Mouse (Mus musculus): ENCODE data around the gene Mov10. TPM values are rescaled to one million over a fixed set of nuclear protein-coding genes. Genes with fewer than 3 reads are reported as not detected.
A peak's percentile ranks its signal among the peaks of the same experiment; 100 is the strongest.
"Not testable (repeated sequence)": the region's sequence is repeated elsewhere in the genome, so short reads cannot be mapped to it uniquely, and the experiment has no call there.

Mov10 gene
- polyA plus RNA-seq (2015; fragmentation: Nextera tagmentation; extraction: Ambion mirVana): 9.1 and 12.4 TPM in 2 replicates

- peak within 1 kb of the TSS; percentile 98 for H3K4me2 ChIP-seq (ENCODE audit: low read length)
- ATAC-seq: peak; percentile 79
- WGBS: under 1% methylated on average over 40 of the region's 40 CpGs
Measured at GRCm38 (mm10) chr3:104817991-104818748, at the start of gene Mov10. TSS of gene Mov10 (minus strand) at chr3:104818563.

DNA sequence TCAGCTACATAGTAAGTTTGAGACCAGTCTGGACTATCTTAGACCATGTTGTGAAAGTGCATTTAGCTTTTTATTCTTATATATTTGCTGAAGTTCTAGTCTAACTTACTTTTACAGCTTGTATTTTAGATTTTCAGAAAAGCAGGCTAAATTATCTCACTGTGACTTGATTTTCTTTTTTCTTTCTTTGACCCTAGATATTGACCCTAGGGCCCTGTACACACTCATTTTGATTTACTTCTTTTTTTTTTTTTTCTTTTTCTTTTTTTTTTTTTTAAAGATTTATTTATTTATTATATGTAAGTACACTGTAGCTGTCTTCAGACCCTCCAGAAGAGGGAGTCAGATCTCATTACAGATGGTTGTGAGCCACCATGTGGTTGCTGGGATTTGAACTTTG, 48.3 kb upstream of the Mov10 start:
- not testable (repeated sequence) for H3K4me3 ChIP-seq (ENCODE audit: low read length); ATAC-seq; H3K9me3 ChIP-seq (ENCODE audit: control insufficient read depth, low read length)

More at GRCm38 (mm10) chr3:104817991-104818748, at the start of gene Mov10:
- Histone ChIP-seq H3K9me3 (ENCODE audit: control insufficient read depth, low read length) (no peaks in the 10 kb centered on the region), H3K36me3 (ENCODE audit: control insufficient read depth, insufficient read depth, low read length) (no peaks in the 10 kb centered on the region), H3K4me3 (ENCODE audit: low read length) (peak within 1 kb of the TSS; percentile 89), H3K4me1 (ENCODE audit: control insufficient read depth, insufficient read depth, low read depth, low read length) (peaks cover 10% of the 10 kb centered on the region), H3K27me3 (replicated peaks; ENCODE audit: control insufficient read depth, insufficient read depth, low read length) (no peaks in the 10 kb centered on the region), H3K27ac (ENCODE audit: low read depth, low read length) (peak within 1 kb of the TSS; percentile 74), H3K9ac (ENCODE audit: low read depth, low read length) (peak within 1 kb of the TSS; percentile 89)

DNA sequence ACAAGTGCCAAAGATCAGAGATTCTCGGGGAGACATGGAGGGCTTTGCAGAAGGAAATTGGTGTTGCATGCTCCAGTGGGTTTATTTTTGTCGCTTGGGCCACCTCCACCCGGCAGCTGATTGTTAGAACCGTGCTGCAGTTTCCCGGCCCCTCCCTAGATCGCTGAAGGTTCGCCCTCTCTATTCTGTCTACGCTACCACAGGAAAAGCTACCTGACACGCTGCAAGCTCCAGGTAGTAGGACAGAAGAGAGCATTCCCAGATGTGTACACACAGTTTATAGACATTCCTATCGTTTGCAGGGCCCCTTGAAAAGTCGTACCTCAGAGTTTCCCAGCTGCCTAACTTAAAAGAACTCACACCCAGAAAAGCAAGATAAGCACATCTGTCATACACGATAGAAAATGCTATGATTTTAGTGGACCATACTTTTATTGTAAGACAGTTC, 47.0 kb upstream of the Mov10 start:
- Histone ChIP-seq H3K27me3 (replicated peaks; ENCODE audit: control insufficient read depth, insufficient read depth, low read length) (no peaks in the 10 kb centered on the region), H3K9me3 (ENCODE audit: control insufficient read depth, low read length) (no peaks in the 10 kb centered on the region), H3K36me3 (ENCODE audit: control insufficient read depth, insufficient read depth, low read length) (no peaks in the 10 kb centered on the region), H3K9ac (ENCODE audit: low read depth, low read length) (peak overlapping the region; percentile 93), H3K4me2 (ENCODE audit: low read length) (peak overlapping the region; percentile 64), H3K27ac (ENCODE audit: low read depth, low read length) (peak overlapping the region; percentile 97), H3K4me3 (ENCODE audit: low read length) (peak overlapping the region; percentile 91), H3K4me1 (ENCODE audit: control insufficient read depth, insufficient read depth, low read depth, low read length) (peaks cover 22% of the 10 kb centered on the region)
- WGBS: 2% methylated on average over 12 of the region's 12 CpGs
- ATAC-seq: peak; percentile 7

More for the DNA sequence above, 48.3 kb upstream of the Mov10 start:
- H3K27me3 ChIP-seq (replicated peaks; ENCODE audit: control insufficient read depth, insufficient read depth, low read length); H3K27ac ChIP-seq (ENCODE audit: low read depth, low read length); H3K36me3 ChIP-seq (ENCODE audit: control insufficient read depth, insufficient read depth, low read length); H3K9ac ChIP-seq (ENCODE audit: low read depth, low read length): not testable (repeated sequence)
- H3K4me2 ChIP-seq (ENCODE audit: low read length): peak overlapping the region; percentile 29; the same call in 1 of the 2 replicates
- H3K4me1 ChIP-seq (ENCODE audit: control insufficient read depth, insufficient read depth, low read depth, low read length): peaks cover 19% of the 10 kb centered on the region

GRCm38 (mm10) chr3:104864651-104865340, 46.4 kb upstream of the Mov10 start:
- Histone ChIP-seq H3K9me3 (ENCODE audit: control insufficient read depth, low read length) (no peaks in the 10 kb centered on the region), H3K4me2 (ENCODE audit: low read length) (peak overlapping the region; percentile 64), H3K36me3 (ENCODE audit: control insufficient read depth, insufficient read depth, low read length) (no peaks in the 10 kb centered on the region), H3K9ac (ENCODE audit: low read depth, low read length) (peak overlapping the region; percentile 93), H3K27me3 (replicated peaks; ENCODE audit: control insufficient read depth, insufficient read depth, low read length) (no peaks in the 10 kb centered on the region), H3K4me3 (ENCODE audit: low read length) (peak overlapping the region; percentile 91), H3K27ac (ENCODE audit: low read depth, low read length) (peak overlapping the region; percentile 97), H3K4me1 (ENCODE audit: control insufficient read depth, insufficient read depth, low read depth, low read length) (peaks cover 22% of the 10 kb centered on the region)
- under 1% methylated on average over 48 of the region's 48 CpGs for WGBS
- ATAC-seq: peak; percentile 93

DNA sequence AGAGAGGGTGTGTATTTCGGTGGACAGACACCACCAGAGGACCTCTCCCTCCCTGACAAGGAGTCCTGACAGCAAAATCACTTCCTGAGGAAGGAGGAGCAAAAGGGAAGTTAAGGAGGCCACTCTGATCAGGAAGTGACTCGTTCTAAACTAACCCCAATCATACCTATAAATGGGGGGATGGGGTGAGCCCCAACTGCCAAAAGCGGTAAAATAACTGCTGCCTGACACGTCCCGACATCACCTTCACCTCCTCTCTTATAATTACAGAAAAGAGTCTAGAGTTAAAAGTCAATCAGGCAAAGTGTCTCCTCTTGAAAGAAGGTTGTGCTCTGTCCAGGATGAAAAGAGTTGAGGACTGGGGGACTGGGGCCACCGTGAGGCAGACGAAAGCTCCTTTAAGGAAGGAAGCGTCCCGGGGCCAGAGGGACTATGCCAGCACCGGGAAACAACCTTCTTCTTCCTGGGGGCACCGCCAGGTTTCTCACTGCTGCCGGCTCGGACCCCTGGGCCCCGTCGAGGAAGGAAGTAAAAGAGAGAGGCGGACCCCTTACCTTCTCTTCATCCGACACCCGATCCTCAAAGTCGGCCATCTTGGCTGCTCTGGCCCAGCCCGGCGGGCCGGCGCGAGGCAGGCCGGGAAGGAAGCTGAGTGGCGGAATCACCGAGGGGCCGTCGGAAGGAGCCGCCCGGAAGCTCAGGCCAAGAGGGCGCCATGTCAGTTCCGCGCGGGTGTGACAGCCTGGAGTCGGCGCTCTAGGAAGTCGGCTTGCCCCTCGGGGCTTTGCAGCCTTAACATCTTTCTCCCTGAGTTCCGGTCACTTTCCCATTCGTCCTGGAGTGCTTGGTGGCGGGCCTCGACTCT, 45.7 kb upstream of the Mov10 start, which contains the start of the genes St7l and Capza1:
TSS of gene St7l (plus strand) at position 220 of the 865 bp plus-strand sequence.
TSS of gene Capza1 (minus strand) at position 720 of the 865 bp plus-strand sequence.
- Histone ChIP-seq H3K27me3 (replicated peaks; ENCODE audit: control insufficient read depth, insufficient read depth, low read length) (no peaks in the 10 kb centered on the region), H3K4me2 (ENCODE audit: low read length) (peak within 1 kb of the TSS; percentile 78), H3K9me3 (ENCODE audit: control insufficient read depth, low read length) (no peaks in the 10 kb centered on the region), H3K27ac (ENCODE audit: low read depth, low read length) (peak within 1 kb of the TSS; percentile 97), H3K9ac (ENCODE audit: low read depth, low read length) (peak within 1 kb of the TSS; percentile 93), H3K4me3 (ENCODE audit: low read length) (peak within 1 kb of the TSS; percentile 91), H3K4me1 (ENCODE audit: control insufficient read depth, insufficient read depth, low read depth, low read length) (peaks cover 22% of the 10 kb centered on the region), H3K36me3 (ENCODE audit: control insufficient read depth, insufficient read depth, low read length) (no peaks in the 10 kb centered on the region)
- ATAC-seq: peak; percentile 97
- WGBS: under 1% methylated on average over 42 of the region's 43 CpGs

GRCm38 (mm10) chr3:104858560-104858959, 40.2 kb upstream of the Mov10 start:
- Histone ChIP-seq H3K9ac (ENCODE audit: low read depth, low read length) (no peak overlapping the region), H3K27ac (ENCODE audit: low read depth, low read length) (no peak overlapping the region), H3K27me3 (replicated peaks; ENCODE audit: control insufficient read depth, insufficient read depth, low read length) (no peaks in the 10 kb centered on the region), H3K4me1 (ENCODE audit: control insufficient read depth, insufficient read depth, low read depth, low read length) (peaks cover 13% of the 10 kb centered on the region), H3K9me3 (ENCODE audit: control insufficient read depth, low read length) (no peaks in the 10 kb centered on the region), H3K4me2 (ENCODE audit: low read length) (no peak overlapping the region), H3K36me3 (ENCODE audit: control insufficient read depth, insufficient read depth, low read length) (no peaks in the 10 kb centered on the region), H3K4me3 (ENCODE audit: low read length) (no peak overlapping the region)
- WGBS: 95% methylated on average over 1 of the region's 1 CpGs
- ATAC-seq: no peak

DNA sequence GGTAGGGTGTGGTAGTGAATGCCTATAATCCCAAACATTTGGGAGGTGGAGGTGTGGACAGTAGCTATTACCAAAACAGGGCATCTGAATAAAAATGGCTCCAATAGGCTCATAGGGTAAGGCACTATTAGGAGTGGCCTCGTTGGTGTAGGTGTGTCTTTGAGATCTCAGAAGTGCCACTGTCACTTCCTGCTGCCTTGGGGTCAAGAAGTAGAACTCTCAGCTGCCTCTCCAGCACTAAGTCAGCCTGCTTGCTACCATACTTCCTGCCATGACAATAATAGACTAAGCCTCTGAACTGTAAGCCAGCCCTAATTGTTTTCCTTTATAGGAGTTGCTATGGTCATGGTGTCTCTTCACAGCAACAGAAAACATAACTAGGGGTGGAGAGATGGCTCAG, 37.7 kb upstream of the Mov10 start:
- WGBS: 83% methylated on average over 1 of the region's 1 CpGs
- H3K36me3 ChIP-seq (ENCODE audit: control insufficient read depth, insufficient read depth, low read length): no peaks in the 10 kb centered on the region
- H3K4me2 ChIP-seq (ENCODE audit: low read length): no peak overlapping the region
- H3K9ac ChIP-seq (ENCODE audit: low read depth, low read length): no peak overlapping the region
- ATAC-seq: no peak
- H3K27me3 ChIP-seq (replicated peaks; ENCODE audit: control insufficient read depth, insufficient read depth, low read length): no peaks in the 10 kb centered on the region
- peaks cover 2% of the 10 kb centered on the region for H3K4me1 ChIP-seq (ENCODE audit: control insufficient read depth, insufficient read depth, low read depth, low read length)
- H3K9me3 ChIP-seq (ENCODE audit: control insufficient read depth, low read length): no peaks in the 10 kb centered on the region
- H3K27ac ChIP-seq (ENCODE audit: low read depth, low read length): no peak overlapping the region
- H3K4me3 ChIP-seq (ENCODE audit: low read length): no peak overlapping the region

GRCm38 (mm10) chr3:104854866-104855265, 36.5 kb upstream of the Mov10 start:
- H3K36me3 ChIP-seq (ENCODE audit: control insufficient read depth, insufficient read depth, low read length): no peaks in the 10 kb centered on the region
- no peaks in the 10 kb centered on the region for H3K27me3 ChIP-seq (replicated peaks; ENCODE audit: control insufficient read depth, insufficient read depth, low read length)
- no peak overlapping the region for H3K4me3 ChIP-seq (ENCODE audit: low read length)
- no peak overlapping the region for H3K9ac ChIP-seq (ENCODE audit: low read depth, low read length)
- no peak overlapping the region for H3K4me2 ChIP-seq (ENCODE audit: low read length)
- H3K27ac ChIP-seq (ENCODE audit: low read depth, low read length): no peak overlapping the region
- H3K9me3 ChIP-seq (ENCODE audit: control insufficient read depth, low read length): no peaks in the 10 kb centered on the region
- no peaks in the 10 kb centered on the region for H3K4me1 ChIP-seq (ENCODE audit: control insufficient read depth, insufficient read depth, low read depth, low read length)
- no peak for ATAC-seq

All from hindbrain, embryonic 16.5 days (tissue).